Mouse (Mus musculus) forebrain, embryonic 13.5 days (tissue): Measurements from ENCODE around the gene Anxa10. TPM values are rescaled to one million over a fixed set of nuclear protein-coding genes. Genes with fewer than 3 reads are reported as not detected.

ENCODE experiments used
- polyA plus RNA-seq: library from polyadenylated mRNA; unstranded; fragments of >200 nt; fragmentation: Nextera tagmentation; extraction: Ambion mirVana; gene quantifications from 2 replicates; pipeline ENCODE4 v1.2.1, GENCODE M21; 2015

The Anxa10 gene
- polyA plus RNA-seq, 1 experiment from 2014 or later, result not detected

Other genes with a start within 250 kb of the Anxa10 start
- gene Palld, start 220.5 kb downstream of the Anxa10 start, polyA plus RNA-seq, result 30.2 and 33.8 TPM in 2 replicates
- gene Ddx60, start 195.1 kb downstream of the Anxa10 start, polyA plus RNA-seq, result 0.10 and 0.21 TPM in 2 replicates